Mouse (Mus musculus) liver, adult (tissue): Measurements from ENCODE around the gene Sirt1.

ENCODE experiments used
- GATA4 ChIP-seq: IDR thresholded peaks from 2 replicates; pipeline ENCODE4 v1.6.1; 2014; ENCODE audit warnings: mild to moderate bottlenecking, low read length; ENCODE audit not compliant: insufficient replicate concordance

The Sirt1 gene

DNA sequence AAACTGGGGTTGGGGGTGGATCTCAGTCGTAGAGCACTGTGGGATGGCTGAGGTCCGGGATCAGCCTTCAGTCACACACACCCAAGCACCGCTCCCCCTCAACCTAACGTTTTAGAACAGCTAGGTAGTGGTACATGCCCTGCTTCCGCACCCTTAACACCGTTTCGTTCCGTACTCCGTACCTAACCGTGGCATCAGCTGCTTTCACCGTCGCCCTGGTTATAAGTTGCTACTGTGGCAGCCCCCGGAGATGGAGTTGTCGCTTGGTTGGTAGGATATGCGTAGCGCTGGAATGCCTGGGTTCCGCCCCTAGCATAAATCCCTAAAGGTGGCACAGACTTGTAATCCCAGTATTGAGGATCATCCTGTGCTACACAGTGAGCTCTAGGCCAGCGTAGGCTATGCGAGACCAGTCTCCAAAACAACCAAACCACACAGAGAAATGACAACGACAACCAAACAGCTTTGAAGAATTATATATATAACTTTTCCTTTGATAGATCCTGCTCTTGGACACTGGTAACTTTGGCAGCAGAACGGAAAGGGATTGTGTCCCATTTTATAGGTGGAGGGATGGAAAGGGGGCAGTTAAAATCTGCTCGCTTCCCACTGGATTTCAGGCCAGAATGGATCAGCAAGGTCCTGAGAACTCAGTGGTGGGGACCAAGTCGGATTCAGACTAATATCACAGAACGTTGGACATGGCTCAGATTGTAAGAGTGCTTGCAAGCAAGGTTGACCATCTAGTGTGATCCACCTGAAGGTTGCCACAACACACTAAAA, at the start of gene Sirt1:
TSS of gene Sirt1 (minus strand) at position 207 of the 783 bp plus-strand sequence.
- TF ChIP-seq GATA4: no peak

DNA sequence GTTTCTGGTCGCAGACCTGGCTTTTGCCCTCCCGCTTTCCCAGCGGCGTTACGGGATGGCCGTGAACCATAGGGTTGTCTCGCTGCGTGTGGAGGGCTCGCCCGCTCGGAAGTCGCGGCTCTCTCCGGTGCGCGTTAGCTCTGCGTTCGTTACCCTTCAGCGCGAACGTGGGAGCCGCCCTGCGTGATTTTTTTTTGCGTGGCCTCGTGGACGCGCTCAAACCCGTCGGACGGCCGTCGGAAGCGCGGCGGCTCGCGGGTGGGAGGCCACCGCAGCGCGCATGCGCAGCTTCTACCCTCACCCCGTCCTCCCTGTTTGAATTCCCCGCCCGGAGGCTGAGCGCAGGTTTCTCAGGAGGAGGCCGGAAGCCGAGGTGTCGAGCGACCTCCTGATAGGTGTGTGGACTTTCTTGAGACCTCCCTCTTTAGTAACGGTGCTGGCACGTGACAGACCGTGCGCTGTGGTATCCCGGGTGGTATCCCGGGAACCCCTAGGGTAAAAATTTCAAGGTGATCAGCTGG, 48.3 kb upstream of the Sirt1 start, which contains the start of gene Ctnna3:
TSS of gene Ctnna3 (plus strand) at position 314 of the 521 bp plus-strand sequence.
- no peak for TF ChIP-seq GATA4

DNA sequence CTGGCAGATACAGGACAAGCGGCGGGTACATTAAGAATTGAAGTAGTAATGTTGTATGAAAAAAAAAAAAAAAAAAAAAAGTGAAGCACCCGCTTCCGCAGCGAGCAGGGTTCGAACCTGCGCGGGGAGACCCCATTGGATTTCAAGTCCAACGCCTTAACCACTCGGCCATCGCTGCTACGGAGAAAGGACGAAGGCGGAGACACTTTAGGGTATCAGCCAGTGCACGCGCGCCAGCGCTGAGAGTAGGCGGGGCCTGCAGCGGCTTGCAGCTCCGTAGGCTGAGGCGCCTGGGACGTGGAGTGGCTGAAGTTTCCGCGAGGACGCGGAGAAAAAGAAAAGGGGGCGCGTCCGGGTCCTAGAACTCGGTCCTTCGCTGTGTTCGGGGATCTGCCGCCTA, 47.9 kb upstream of the Sirt1 start:
- peak; percentile 33; the same call in 1 of the 2 replicates for TF ChIP-seq GATA4

DNA sequence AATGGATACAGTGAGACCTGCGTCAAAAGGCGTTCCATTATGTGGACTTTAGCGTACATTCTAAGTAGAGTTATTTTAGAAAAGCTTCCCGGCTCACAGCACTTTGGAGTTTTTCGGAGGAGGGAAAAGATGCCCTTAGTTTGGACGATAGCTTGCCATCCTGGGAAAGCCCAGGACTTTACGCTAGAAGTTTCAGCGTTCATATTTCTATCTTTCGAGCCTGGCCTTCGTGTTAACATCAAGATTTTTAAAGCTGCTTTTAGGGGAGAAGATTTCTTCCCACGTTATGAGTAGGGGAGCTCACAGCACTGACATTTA, 47.5 kb upstream of the Sirt1 start:
- TF ChIP-seq GATA4: no peak

GRCm38 (mm10) chr10:63428243-63429022, 46.9 kb upstream of the Sirt1 start:
- TF ChIP-seq GATA4: no peak

GRCm38 (mm10) chr10:63427146-63427545, 45.6 kb upstream of the Sirt1 start:
- TF ChIP-seq GATA4: no peak

GRCm38 (mm10) chr10:63424475-63424814, 42.9 kb upstream of the Sirt1 start:
- TF ChIP-seq GATA4: no peak

GRCm38 (mm10) chr10:63423591-63424474, 42.3 kb upstream of the Sirt1 start:
- no peak for TF ChIP-seq GATA4

- TF ChIP-seq GATA4: no peak
These were observed 41.2 kb upstream of the Sirt1 start for GRCm38 (mm10) chr10:63422736-63422992.

DNA sequence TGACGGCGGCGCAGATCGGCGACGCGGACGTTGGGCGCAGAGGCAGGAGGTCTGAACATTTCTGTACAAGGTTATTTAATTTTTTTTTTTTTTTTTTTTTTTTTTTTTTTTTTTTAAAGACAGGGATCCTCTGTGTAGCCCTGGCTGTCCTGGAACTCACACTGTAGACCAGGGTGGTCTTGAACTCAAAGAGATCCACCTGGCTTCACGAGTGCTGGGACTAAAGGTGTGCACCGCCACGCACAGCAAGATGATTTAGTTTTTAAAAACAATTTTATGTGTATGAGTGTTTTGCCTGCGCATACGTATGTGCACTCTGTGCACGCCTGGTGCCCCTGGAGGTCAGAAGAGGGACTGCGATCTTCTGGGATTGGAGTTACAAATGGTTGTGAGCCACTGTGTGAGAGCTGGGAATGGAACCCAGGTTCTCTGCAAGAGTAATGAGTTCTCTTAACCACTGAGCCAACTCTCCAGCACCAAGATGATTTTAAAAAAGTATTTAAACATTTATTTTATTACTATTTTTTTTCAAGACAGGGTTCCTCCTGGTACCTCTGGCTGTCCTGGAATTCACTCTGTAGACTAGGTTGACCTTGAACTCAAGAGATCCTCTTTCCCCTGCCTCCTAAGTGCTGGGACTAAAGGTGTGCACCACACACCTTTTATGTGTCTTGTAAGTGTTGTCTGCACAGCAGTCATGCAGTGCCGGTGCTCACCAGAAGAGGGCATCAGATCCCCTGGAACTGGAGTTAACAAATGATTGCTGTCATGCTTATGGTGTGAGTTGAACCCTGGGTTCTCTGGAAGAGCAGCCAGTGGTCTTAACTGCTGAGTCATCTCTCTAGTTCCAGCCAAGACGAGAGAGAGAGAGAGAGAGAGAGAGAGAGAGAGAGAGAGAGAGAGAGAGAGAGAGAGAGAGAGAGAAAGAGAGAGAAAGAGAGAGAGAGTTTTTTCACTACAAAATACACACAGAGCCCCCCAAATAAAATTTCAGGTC, 40.5 kb upstream of the Sirt1 start, which contains the start of gene Gm7075:
TSS of gene Gm7075 (minus strand) at position 51 of the 997 bp plus-strand sequence.
- TF ChIP-seq GATA4: no peak

DNA sequence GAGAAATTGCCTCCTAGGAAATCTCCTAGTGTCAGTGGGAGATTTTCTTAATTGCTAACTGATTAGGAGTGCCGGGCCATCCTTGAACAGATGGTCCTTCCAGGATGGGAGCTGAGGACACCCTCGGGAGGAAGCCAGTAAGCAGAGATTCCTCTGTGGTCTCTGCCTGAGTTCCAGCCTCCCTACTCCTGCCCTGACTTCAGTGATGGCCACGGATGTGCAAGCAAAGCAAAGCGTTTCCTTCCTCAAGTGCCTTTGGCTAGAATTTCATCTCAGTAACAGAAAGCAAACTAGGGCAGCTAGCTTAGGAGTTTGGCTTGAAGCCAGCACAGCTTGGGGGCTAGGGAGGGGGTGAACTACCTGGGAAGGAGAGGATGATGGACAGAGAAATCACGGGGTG, 35.6 kb upstream of the Sirt1 start:
- TF ChIP-seq GATA4: no peak

- TF ChIP-seq GATA4: no peak
These were observed 34.3 kb upstream of the Sirt1 start for GRCm38 (mm10) chr10:63415850-63416249.

DNA sequence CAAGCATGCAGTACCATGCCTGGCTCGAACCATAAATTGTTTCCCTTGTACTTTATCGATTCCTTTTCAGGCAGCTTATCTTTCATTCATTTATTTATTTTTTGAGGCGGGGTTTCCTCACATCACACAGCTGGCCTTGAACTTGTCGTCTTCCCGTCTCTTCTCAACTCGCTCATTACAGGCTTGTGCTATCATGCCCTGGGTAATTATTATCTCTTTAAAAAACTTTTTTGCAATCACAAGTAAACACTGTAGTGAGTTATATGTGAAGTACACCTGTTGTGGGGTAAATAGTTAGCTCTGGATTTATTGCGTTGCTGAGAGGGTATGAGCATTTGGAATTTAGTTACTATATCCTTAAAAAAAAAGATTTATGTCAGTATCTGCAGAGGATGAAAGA, 33.8 kb upstream of the Sirt1 start:
- peak; percentile 68 for TF ChIP-seq GATA4

- TF ChIP-seq GATA4: no peak
These were observed 31.3 kb upstream of the Sirt1 start for GRCm38 (mm10) chr10:63412756-63413155.
